Mouse (Mus musculus) limb, embryonic 13.5 days (tissue): ENCODE data around the gene Fcho2. TPM values are rescaled to one million over a fixed set of nuclear protein-coding genes. Genes with fewer than 3 reads are reported as not detected.
"Not testable (repeated sequence)": the region's sequence is repeated elsewhere in the genome, so short reads cannot be mapped to it uniquely, and the experiment has no call there.

ENCODE experiments used
- ATAC-seq: fragments of 200-750 bp; cut with Nextera tagmentation; 2 replicates; pipeline ENCODE4 v1.8.0; 2017; ENCODE audit warnings: low read depth, moderate number of reproducible peaks, moderate TSS enrichment; ENCODE audit not compliant: low FRiP score
- H3K27ac ChIP-seq: fragments of 300-500 bp; sonication (generic); 2 replicates; pipeline ENCODE4 v1.5.1; 2015; ENCODE audit warnings: inconsistent platforms, mild to moderate bottlenecking, moderate library complexity
- H3K27me3 ChIP-seq: fragments of 300-500 bp; sonication (generic); 2 replicates; pipeline ENCODE4 v1.6.1; 2015; ENCODE audit warnings: mild to moderate bottlenecking, inconsistent platforms
- H3K36me3 ChIP-seq: fragments of 300-500 bp; sonication (generic); 2 replicates; pipeline ENCODE4 v1.6.1; 2015; ENCODE audit warnings: inconsistent platforms, mild to moderate bottlenecking, moderate library complexity
- H3K4me1 ChIP-seq: fragments of 300-500 bp; sonication (generic); 2 replicates; pipeline ENCODE4 v1.6.1; 2015; ENCODE audit warnings: inconsistent platforms
- H3K4me2 ChIP-seq: fragments of 300-500 bp; sonication (generic); replicated peaks from 2 replicates; pipeline ENCODE4 v1.6.1; 2015; ENCODE audit warnings: inconsistent platforms, mild to moderate bottlenecking, moderate library complexity
- H3K4me3 ChIP-seq: fragments of 300-500 bp; sonication (generic); 2 replicates; pipeline ENCODE4 v1.5.1; 2015; ENCODE audit warnings: moderate library complexity, mild to moderate bottlenecking, inconsistent platforms
- H3K9ac ChIP-seq: fragments of 300-500 bp; sonication (generic); 2 replicates; pipeline ENCODE4 v1.6.1; 2015; ENCODE audit warnings: mild to moderate bottlenecking, inconsistent platforms
- H3K9me3 ChIP-seq: fragments of 300-500 bp; sonication (generic); 2 replicates; pipeline ENCODE4 v1.6.1; 2016; ENCODE audit warnings: inconsistent platforms
- WGBS: fragments of 180-500 bp; shearing (Covaris S2); methylation state at CpG from one replicate; pipeline ENCODE4 v1.1.7; 2015; 5-methylcytosine and 5-hydroxymethylcytosine counted together
- polyA plus RNA-seq: library from polyadenylated mRNA; unstranded; fragments of >200 nt; fragmentation: Nextera tagmentation; extraction: Ambion mirVana; gene quantifications from 2 replicates; pipeline ENCODE4 v1.2.1, GENCODE M21; 2015

The Fcho2 gene
- polyA plus RNA-seq, 1 experiment from 2014 or later, result 42.4 TPM

- no peak overlapping the region for H3K4me2 ChIP-seq
- H3K4me1 ChIP-seq, result peaks cover 32% of the 10 kb centered on the region
- no peak overlapping the region for H3K9ac ChIP-seq
- 44% methylated on average over 4 of the region's 4 CpGs for WGBS
- no peak for ATAC-seq
- H3K36me3 ChIP-seq, result no peaks in the 10 kb centered on the region
- H3K4me3 ChIP-seq, result no peak overlapping the region
- H3K27me3 ChIP-seq, result no peaks in the 10 kb centered on the region
- no peaks in the 10 kb centered on the region for H3K9me3 ChIP-seq
- H3K27ac ChIP-seq, result no peak overlapping the region
These were observed 2.5 kb upstream of the Fcho2 start for GRCm38 (mm10) chr13:98817766-98818165.

GRCm38 (mm10) chr13:98816981-98817660, 1.9 kb upstream of the Fcho2 start:
- not testable (repeated sequence) for H3K4me2 ChIP-seq, H3K4me3 ChIP-seq, H3K36me3 ChIP-seq, H3K27ac ChIP-seq, H3K9ac ChIP-seq, H3K27me3 ChIP-seq, H3K9me3 ChIP-seq, ATAC-seq
- peaks cover 38% of the 10 kb centered on the region for H3K4me1 ChIP-seq
- 82% methylated on average over 4 of the region's 4 CpGs for WGBS

GRCm38 (mm10) chr13:98816571-98816970, 1.3 kb upstream of the Fcho2 start:
- ATAC-seq, result no peak
- H3K27ac ChIP-seq, result no peak overlapping the region
- WGBS, result 85% methylated on average over 9 of the region's 9 CpGs

GRCm38 (mm10) chr13:98814275-98815040, 791 bp downstream of the Fcho2 start:
- H3K27ac ChIP-seq, result peak overlapping the region; percentile 98
- under 1% methylated on average over 73 of the region's 81 CpGs for WGBS
- ATAC-seq, result peak; percentile 37
- peaks cover 33% of the 10 kb centered on the region for H3K4me1 ChIP-seq
- peak overlapping the region; percentile 91 for H3K4me3 ChIP-seq
- H3K9me3 ChIP-seq, result no peaks in the 10 kb centered on the region
- H3K36me3 ChIP-seq, result no peaks in the 10 kb centered on the region
- H3K4me2 ChIP-seq, result peak overlapping the region; percentile 64
- H3K27me3 ChIP-seq, result no peaks in the 10 kb centered on the region
- peak overlapping the region; percentile 99 for H3K9ac ChIP-seq

More at GRCm38 (mm10) chr13:98816571-98816970, 1.3 kb upstream of the Fcho2 start:
- H3K9me3 ChIP-seq, result no peaks in the 10 kb centered on the region
- H3K4me2 ChIP-seq, result no peak overlapping the region
- peaks cover 38% of the 10 kb centered on the region for H3K4me1 ChIP-seq
- H3K4me3 ChIP-seq, result no peak overlapping the region
- no peaks in the 10 kb centered on the region for H3K36me3 ChIP-seq
- no peak overlapping the region for H3K9ac ChIP-seq
- H3K27me3 ChIP-seq, result no peaks in the 10 kb centered on the region

- no peak for ATAC-seq
- no peaks in the 10 kb centered on the region for H3K9me3 ChIP-seq
- peak overlapping the region; percentile 64 for H3K4me2 ChIP-seq
- H3K27me3 ChIP-seq, result no peaks in the 10 kb centered on the region
- H3K9ac ChIP-seq, result peak overlapping the region; percentile 99
- WGBS, result 22% methylated on average over 12 of the region's 12 CpGs
- peak overlapping the region; percentile 91 for H3K4me3 ChIP-seq
- H3K27ac ChIP-seq, result peak overlapping the region; percentile 98; the same call in 1 of the 2 replicates
- no peaks in the 10 kb centered on the region for H3K36me3 ChIP-seq
- H3K4me1 ChIP-seq, result peaks cover 26% of the 10 kb centered on the region
These were observed 1.5 kb downstream of the Fcho2 start for GRCm38 (mm10) chr13:98813596-98814274.

GRCm38 (mm10) chr13:98813167-98813566, 2.1 kb downstream of the Fcho2 start:
- Histone ChIP-seq H3K27me3 (no peaks in the 10 kb centered on the region), H3K27ac (no peak overlapping the region), H3K4me3 (peak overlapping the region; percentile 91), H3K9ac (0 out of 2 replicates have a peak overlapping the region, but pooled peaks have one; percentile 21), H3K36me3 (no peaks in the 10 kb centered on the region), H3K9me3 (no peaks in the 10 kb centered on the region), H3K4me2 (peak overlapping the region; percentile 64), H3K4me1 (peaks cover 25% of the 10 kb centered on the region)
- WGBS, result 83% methylated on average over 2 of the region's 2 CpGs
- no peak for ATAC-seq

- Histone ChIP-seq H3K9ac (no peak overlapping the region), H3K36me3 (no peaks in the 10 kb centered on the region), H3K4me3 (no peak overlapping the region), H3K9me3 (no peaks in the 10 kb centered on the region), H3K27ac (no peak overlapping the region), H3K4me1 (peaks cover 25% of the 10 kb centered on the region), H3K27me3 (no peaks in the 10 kb centered on the region), H3K4me2 (no peak overlapping the region)
- WGBS, result 56% methylated on average over 4 of the region's 4 CpGs
- ATAC-seq, result no peak
These were observed 3.0 kb downstream of the Fcho2 start for GRCm38 (mm10) chr13:98812285-98812684.

- Histone ChIP-seq H3K9me3 (no peaks in the 10 kb centered on the region), H3K4me2 (no peak overlapping the region), H3K4me3 (no peak overlapping the region), H3K27ac (no peak overlapping the region; the same call in 1 of the 2 replicates), H3K9ac (no peak overlapping the region), H3K36me3 (peaks cover 1% of the 10 kb centered on the region), H3K27me3 (no peaks in the 10 kb centered on the region), H3K4me1 (peaks cover 18% of the 10 kb centered on the region)
- 59% methylated on average over 6 of the region's 6 CpGs for WGBS
- ATAC-seq, result no peak
These were observed 5.1 kb downstream of the Fcho2 start for GRCm38 (mm10) chr13:98810143-98810542.

- Histone ChIP-seq H3K27me3 (no peaks in the 10 kb centered on the region), H3K27ac (no peak overlapping the region), H3K4me3 (no peak overlapping the region), H3K36me3 (peaks cover 10% of the 10 kb centered on the region), H3K9ac (no peak overlapping the region), H3K9me3 (no peaks in the 10 kb centered on the region), H3K4me1 (peaks cover 18% of the 10 kb centered on the region), H3K4me2 (no peak overlapping the region)
- WGBS, result 86% methylated on average over 1 of the region's 1 CpGs
- no peak for ATAC-seq
These were observed 6.2 kb downstream of the Fcho2 start for GRCm38 (mm10) chr13:98809087-98809486.

GRCm38 (mm10) chr13:98804480-98804879, 10.8 kb downstream of the Fcho2 start:
- no peak overlapping the region for H3K4me2 ChIP-seq
- no peaks in the 10 kb centered on the region for H3K4me1 ChIP-seq
- H3K36me3 ChIP-seq, result peaks cover 52% of the 10 kb centered on the region
- H3K9ac ChIP-seq, result no peak overlapping the region
- H3K27ac ChIP-seq, result no peak overlapping the region
- 76% methylated on average over 1 of the region's 1 CpGs for WGBS
- H3K4me3 ChIP-seq, result no peak overlapping the region
- ATAC-seq, result no peak
- no peaks in the 10 kb centered on the region for H3K27me3 ChIP-seq
- H3K9me3 ChIP-seq, result peaks cover 11% of the 10 kb centered on the region; the same call in 1 of the 2 replicates

GRCm38 (mm10) chr13:98803699-98804098, 11.6 kb downstream of the Fcho2 start:
- no peaks in the 10 kb centered on the region for H3K27me3 ChIP-seq
- no peak overlapping the region for H3K27ac ChIP-seq
- no peak overlapping the region for H3K4me3 ChIP-seq
- no peak overlapping the region for H3K9ac ChIP-seq
- 85% methylated on average over 4 of the region's 4 CpGs for WGBS
- no peak overlapping the region for H3K4me2 ChIP-seq
- H3K4me1 ChIP-seq, result no peaks in the 10 kb centered on the region
- no peak for ATAC-seq
- H3K9me3 ChIP-seq, result peaks cover 11% of the 10 kb centered on the region; the same call in 1 of the 2 replicates
- peaks cover 60% of the 10 kb centered on the region for H3K36me3 ChIP-seq

- no peak overlapping the region for H3K4me2 ChIP-seq
- no peak overlapping the region for H3K27ac ChIP-seq
- H3K4me3 ChIP-seq, result no peak overlapping the region
- H3K9me3 ChIP-seq, result peaks cover 11% of the 10 kb centered on the region; the same call in 1 of the 2 replicates
- H3K36me3 ChIP-seq, result peaks cover 62% of the 10 kb centered on the region
- H3K4me1 ChIP-seq, result no peaks in the 10 kb centered on the region
- no peak for ATAC-seq
- H3K9ac ChIP-seq, result no peak overlapping the region
- WGBS, result 94% methylated on average over 3 of the region's 3 CpGs
- no peaks in the 10 kb centered on the region for H3K27me3 ChIP-seq
These were observed 12.3 kb downstream of the Fcho2 start for GRCm38 (mm10) chr13:98802957-98803356.
